ENCODE assay signal across 13 mouse cellular contexts in genomic region chr19:29641510-29641909, GRCm38 (mm10). TPM values are rescaled to one million over a fixed set of nuclear protein-coding genes. Genes with fewer than 3 reads are reported as not detected.
DNase-seq lines count a peak whose midpoint lies in the region; ATAC-seq and TF ChIP-seq lines count a peak whose summit lies in the region.
"Had no signal": no experiment of that assay in that cellular context is flagged by ENCODE, and none has a peak within 500 bp of the region (broad histone marks: within the 10 kb centered on the region; RNA-seq: fewer than 3 reads in every experiment).

No protein-coding gene starts in this region.

- peaks cover 11% of the 10 kb centered on the region for H3K4me1 ChIP-seq in hindbrain, embryonic 10.5 days (replicated peaks)
- no peaks in the 10 kb centered on the region for H3K4me1 ChIP-seq in hindbrain, postnatal 0 days (ENCODE audit: insufficient read depth, low read length)
- peaks cover 2 to 15% of the 10 kb centered on the region in 2 experiments; a peak in 3 of 4 replicates for H3K4me1 ChIP-seq in MEL (ENCODE audit: control insufficient read depth in 1 of 2, insufficient read depth in 2 of 2, low read length in 2 of 2)
- 0 out of 2 replicates have a peak, but pooled peaks cover 3% of the 10 kb centered on the region for H3K4me1 ChIP-seq in intestine, postnatal 0 days (replicated peaks; ENCODE audit: control insufficient read depth, insufficient read depth, low read length)

- peaks cover 37% of the 10 kb centered on the region for H3K36me3 ChIP-seq in hindbrain, embryonic 10.5 days
- H3K36me3 ChIP-seq in hindbrain, postnatal 0 days (ENCODE audit: insufficient read depth, low read length) = peaks cover 3% of the 10 kb centered on the region; the same call in 1 of the 2 replicates
- H3K36me3 ChIP-seq in MEL (ENCODE audit: control insufficient read depth in 1 of 2, insufficient read depth in 2 of 2, low read length in 2 of 2) = peaks cover 22 to 39% of the 10 kb centered on the region in 2 experiments
- peaks cover 12% of the 10 kb centered on the region for H3K36me3 ChIP-seq in intestine, postnatal 0 days (ENCODE audit: control insufficient read depth, insufficient read depth)

- no peak for ATAC-seq in hindbrain, postnatal 0 days
- ATAC-seq in CD4-positive, CD25-positive, alpha-beta regulatory T cell, adult 4 months = peak; percentile 55
- ATAC-seq in intestine, postnatal 0 days = peak; percentile 28; the same call in 1 of the 2 replicates
- ATAC-seq in granulocyte monocyte progenitor cell, adult 5-6 weeks (replicated peaks; ENCODE audit: poor library complexity, severe bottlenecking) = no peak
- ATAC-seq: forebrain, postnatal 0 days; hindbrain, embryonic 16.5 days; midbrain, embryonic 16.5 days had no signal

- H3K27me3 ChIP-seq in hindbrain, embryonic 10.5 days (ENCODE audit: insufficient read depth, poor library complexity, severe bottlenecking) = no peaks in the 10 kb centered on the region
- H3K27me3 ChIP-seq in hindbrain, postnatal 0 days (ENCODE audit: insufficient read depth, low read length) = no peaks in the 10 kb centered on the region
- no peaks in the 10 kb centered on the region for H3K27me3 ChIP-seq in MEL (ENCODE audit: control insufficient read depth in 1 of 2, insufficient read depth in 2 of 2, low read length in 2 of 2)
- no peaks in the 10 kb centered on the region for H3K27me3 ChIP-seq in intestine, postnatal 0 days (replicated peaks; ENCODE audit: control insufficient read depth, insufficient read depth, low read length)

- no peak overlapping the region for H3K4me3 ChIP-seq in hindbrain, embryonic 10.5 days
- H3K4me3 ChIP-seq in hindbrain, postnatal 0 days (ENCODE audit: low read length) = no peak overlapping the region
- H3K4me3 ChIP-seq in MEL (ENCODE audit: control insufficient read depth in 1 of 2, insufficient read depth in 1 of 2, low read depth in 2 of 2, low read length in 2 of 2) = no peak overlapping the region
- no peak overlapping the region for H3K4me3 ChIP-seq in intestine, postnatal 0 days (ENCODE audit: low read depth, low read length)

- WGBS in hindbrain, embryonic 10.5 days = 52% methylated on average over 5 of the region's 5 CpGs
- 67% methylated on average over 5 of the region's 5 CpGs for WGBS in hindbrain, postnatal 0 days
- WGBS in intestine, postnatal 0 days = 69% methylated on average over 5 of the region's 5 CpGs

- TF ChIP-seq EP300 in MEL (IDR thresholded peaks at IDR 0.05; ENCODE audit: low read depth in 1 of 2, low read length in 2 of 2) = no peak

- H3K9me3 ChIP-seq in hindbrain, embryonic 10.5 days = peaks cover 3% of the 10 kb centered on the region; the same call in 1 of the 2 replicates
- no peaks in the 10 kb centered on the region for H3K9me3 ChIP-seq in hindbrain, postnatal 0 days (ENCODE audit: low read length)
- H3K9me3 ChIP-seq in MEL (replicated peaks; ENCODE audit: insufficient read depth, low read length) = no peaks in the 10 kb centered on the region
- H3K9me3 ChIP-seq in intestine, postnatal 0 days (ENCODE audit: control insufficient read depth) = no peaks in the 10 kb centered on the region
- H3K9me3 ChIP-seq: G1E had no signal

- peaks cover 7% of the 10 kb centered on the region for H3K79me2 ChIP-seq in MEL (ENCODE audit: control insufficient read depth, insufficient read depth, low read length, poor library complexity)

- TF ChIP-seq CTCF in hindbrain, postnatal 0 days (IDR thresholded peaks at IDR 0.05; ENCODE audit: low read depth) = no peak
- no peak for TF ChIP-seq CTCF in MEL (IDR thresholded peaks at IDR 0.05 in 2 of 3, conservative IDR thresholded peaks at IDR 0.05 in 1 of 3; ENCODE audit: control insufficient read depth in 1 of 3, insufficient read depth in 1 of 3, low read depth in 2 of 3, low read length in 3 of 3, poor library complexity in 1 of 3, severe bottlenecking in 1 of 3)
- no peak for TF ChIP-seq CTCF in intestine, postnatal 0 days (IDR thresholded peaks at IDR 0.05; ENCODE audit: low read depth)

- no peak overlapping the region for H3K9ac ChIP-seq in hindbrain, postnatal 0 days (replicated peaks; ENCODE audit: low read length)
- no peak overlapping the region for H3K9ac ChIP-seq in MEL (ENCODE audit: control insufficient read depth, low read depth, low read length, poor library complexity, severe bottlenecking)
- H3K9ac ChIP-seq in intestine, postnatal 0 days (ENCODE audit: low read depth, low read length) = no peak overlapping the region
- H3K9ac ChIP-seq: forebrain, postnatal 0 days had no signal

- no peak overlapping the region for H3K4me2 ChIP-seq in hindbrain, postnatal 0 days (ENCODE audit: low read depth, low read length)
- peak overlapping the region; percentile 52 for H3K4me2 ChIP-seq in intestine, postnatal 0 days (replicated peaks; ENCODE audit: low read depth)

- no peak for DNase-seq in hindbrain, embryonic 10.5 days (ENCODE audit: low spot score)
- DNase-seq in hindbrain, postnatal 0 days (ENCODE audit: low spot score) = no peak
- DNase-seq in MEL (ENCODE audit: low read depth, low spot score) = no peak
- DNase-seq in left cerebral cortex, adult 18-20 months (ENCODE audit: low spot score in 2 of 2) = no peak
- no peak for DNase-seq in gastrocnemius, postnatal 36 days
- DNase-seq: forebrain, postnatal 0 days had no signal

- H3K27ac ChIP-seq in hindbrain, embryonic 10.5 days = peak overlapping the region; percentile 23; the same call in 1 of the 2 replicates
- no peak overlapping the region for H3K27ac ChIP-seq in hindbrain, postnatal 0 days
- H3K27ac ChIP-seq in MEL (ENCODE audit: control insufficient read depth, low read depth, low read length) = no peak overlapping the region
- H3K27ac ChIP-seq in intestine, postnatal 0 days (ENCODE audit: low read depth, low read length) = peak overlapping the region; percentile 46; the same call in 1 of the 2 replicates

- 0 out of 4 replicates have a peak, but pooled peaks of 1 of the 2 experiments have one; percentile 10 for TF ChIP-seq POLR2A in MEL (IDR thresholded peaks at IDR 0.05; ENCODE audit: control insufficient read depth in 1 of 2, insufficient read depth in 1 of 2, low read depth in 1 of 2, low read length in 2 of 2, poor library complexity in 1 of 2)

- TF ChIP-seq RAD21 in MEL (IDR thresholded peaks at IDR 0.05; ENCODE audit: low read depth, low read length) = no peak

- intact Hi-C loops in gastrocnemius, postnatal 36 days (cut with DNase I) = no loop called here

TF ChIP-seq in MEL, 35 proteins besides CTCF, POLR2A, EP300 and RAD21:
- TF ChIP-seq SIN3A (IDR thresholded peaks at IDR 0.05; ENCODE audit: low read length) = 0 out of 2 replicates have a peak, but pooled peaks have one; percentile 45
- 0 out of 2 replicates have a peak, but pooled peaks have one; percentile 4 for TF ChIP-seq JUND (IDR thresholded peaks at IDR 0.05; ENCODE audit: low read depth, low read length)
- TF ChIP-seq MAFK (IDR thresholded peaks at IDR 0.05; ENCODE audit: borderline replicate concordance, low read depth, low read length) = no peak
- TF ChIP-seq HCFC1 (IDR thresholded peaks at IDR 0.05; ENCODE audit: low read depth, low read length) = no peak
- TF ChIP-seq TAL1 (IDR thresholded peaks at IDR 0.05; ENCODE audit: low read length) = no peak
- TF ChIP-seq RCOR1 (IDR thresholded peaks at IDR 0.05; ENCODE audit: low read depth, low read length) = peak; percentile 0; the same call in 1 of the 2 replicates
- no peak for TF ChIP-seq CHD1 (IDR thresholded peaks at IDR 0.05; ENCODE audit: low read depth, low read length)
- TF ChIP-seq ZC3H11A (IDR thresholded peaks at IDR 0.05; ENCODE audit: low read depth, low read length) = no peak
TF ChIP-seq in MEL: peak in this region for 3.

RNA-seq across cellular contexts. Expression of gene Ermp1, which starts 6.7 kb away (rescaled TPM):
- polyA plus RNA-seq in hindbrain, embryonic 10.5 days (2016; fragmentation: Nextera tagmentation; extraction: Ambion mirVana) = 12.8 and 16.1 TPM in 2 replicates
- 22.5 and 28.7 TPM in 2 replicates for total RNA-seq in hindbrain, postnatal 0 days (2014; rRNA removed)
- polyA plus RNA-seq in hindbrain, postnatal 0 days (2015; fragmentation: Nextera tagmentation; extraction: Ambion mirVana) = 10.9 and 11.4 TPM in 2 replicates
- 10 to 100 TPM; 11.8 to 15.7 TPM for polyA plus RNA-seq in CD4-positive, CD25-positive, alpha-beta regulatory T cell, adult 4 months (2017; shearing (Covaris generic))
- 62.3 and 68.4 TPM in 2 replicates for total RNA-seq in MEL (2012; rRNA removed)
- 100 to 1,000 TPM in 1 of 2 experiments, 10 to 100 TPM in 1; 82.0 to 167 TPM for polyA plus RNA-seq in MEL (2012; ENCODE audit: insufficient read depth in 1 of 2, insufficient read length in 2 of 2, low read depth in 1 of 2, low replicate concordance in 2 of 2, missing spikeins in 1 of 2)
- 7.8 and 8.3 TPM in 2 replicates for polyA plus RNA-seq in intestine, postnatal 0 days (2015; fragmentation: Nextera tagmentation; extraction: Ambion mirVana)
- 10 to 100 TPM; 37.0 to 38.0 TPM for total RNA-seq in left cerebral cortex, adult 18-20 months (2021)
- total RNA-seq in gastrocnemius, postnatal 36 days (2021) = 1 to 10 TPM; 6.4 to 6.6 TPM
- total RNA-seq in granulocyte monocyte progenitor cell, adult 5-6 weeks (2014; fragmentation: Nextera tagmentation) = 27.7 and 39.2 TPM in 2 replicates
- total RNA-seq in granulocyte monocyte progenitor cell, adult 5-6 weeks (2017) = 52.7 and 61.3 TPM in 2 replicates

RNA-seq across cellular contexts. Expression of gene Mlana, which starts 56.1 kb away (rescaled TPM):
- polyA plus RNA-seq in hindbrain, embryonic 10.5 days (2016; fragmentation: Nextera tagmentation; extraction: Ambion mirVana) = 0.26 and 0.60 TPM in 2 replicates
- total RNA-seq in hindbrain, postnatal 0 days (2014; rRNA removed) = not detected in 2 replicates
- polyA plus RNA-seq in hindbrain, postnatal 0 days (2015; fragmentation: Nextera tagmentation; extraction: Ambion mirVana) = not detected in 2 replicates
- not detected for polyA plus RNA-seq in CD4-positive, CD25-positive, alpha-beta regulatory T cell, adult 4 months (2017; shearing (Covaris generic))
- total RNA-seq in MEL (2012; rRNA removed) = 0.27 and 0.69 TPM in 2 replicates
- polyA plus RNA-seq in MEL (2012; ENCODE audit: insufficient read depth in 1 of 2, insufficient read length in 2 of 2, low read depth in 1 of 2, low replicate concordance in 2 of 2, missing spikeins in 1 of 2) = under 1 TPM in 1 of 2 experiments, not detected in 1; 0.78 TPM
- polyA plus RNA-seq in intestine, postnatal 0 days (2015; fragmentation: Nextera tagmentation; extraction: Ambion mirVana) = 2.7 and 2.9 TPM in 2 replicates
- total RNA-seq in left cerebral cortex, adult 18-20 months (2021) = under 1 TPM in 1 of 2 experiments, not detected in 1; 0.49 TPM
- total RNA-seq in gastrocnemius, postnatal 36 days (2021) = under 1 TPM in 1 of 2 experiments, not detected in 1; 0.31 TPM
- total RNA-seq in granulocyte monocyte progenitor cell, adult 5-6 weeks (2014; fragmentation: Nextera tagmentation) = not detected in 2 replicates
- total RNA-seq in granulocyte monocyte progenitor cell, adult 5-6 weeks (2017) = not detected in 2 replicates
- total RNA-seq: forebrain, postnatal 0 days; G1E had no signal
- polyA plus RNA-seq: forebrain, postnatal 0 days; G1E; hindbrain, embryonic 16.5 days; lung, embryonic 16.5 days; midbrain, embryonic 16.5 days had no signal

Comparison
In these comparisons a context has a peak if more than half of its experiments do, and no peak if none do; other contexts are left out.
1. H3K27ac ChIP-seq: peak in hindbrain, embryonic 10.5 days (single experiment) and intestine, postnatal 0 days (single experiment); none in hindbrain, postnatal 0 days (single experiment) and MEL (single experiment).
2. ATAC-seq: peak in CD4-positive, CD25-positive, alpha-beta regulatory T cell, adult 4 months (single experiment) and intestine, postnatal 0 days (single experiment); none in hindbrain, postnatal 0 days (single experiment) and granulocyte monocyte progenitor cell, adult 5-6 weeks (single experiment).